Mouse (Mus musculus): ENCODE results near the gene Hcls1.

DNA sequence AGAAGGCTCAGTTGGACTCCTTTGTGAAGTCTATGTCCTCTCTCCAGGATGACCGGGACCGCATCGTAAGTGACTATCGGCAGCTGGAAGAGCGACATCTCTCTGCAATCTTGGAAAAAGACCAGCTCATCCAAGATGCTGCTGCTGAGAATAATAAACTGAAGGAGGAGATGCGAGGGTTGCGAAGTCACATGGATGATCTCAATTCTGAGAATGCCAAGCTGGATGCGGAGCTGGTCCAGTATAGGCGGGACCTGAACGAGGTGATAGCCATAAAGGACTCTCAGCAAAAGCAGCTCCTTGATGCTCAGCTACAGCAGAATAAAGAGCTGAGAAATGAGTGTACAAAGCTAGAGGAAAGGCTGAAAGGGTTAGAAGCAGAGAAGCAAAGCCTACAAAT is 16.3 kb upstream of the Hcls1 start:
- TF ChIP-seq CTCF (IDR thresholded peaks at IDR 0.05; ENCODE audit: low read depth) (no peak), EP300 (IDR thresholded peaks at IDR 0.05; ENCODE audit: low read depth) (no peak)
